Mouse (Mus musculus) mesoderm, embryonic 11.5 days (tissue): ENCODE measurements at regions not wholly inside any gene's neighbourhood (a gene's known extent, or its start where the extent isn't known, plus 50 kb on each side); places are given as distances from the start of the nearest gene placed in this dataset.

Experiments used
- DNase-seq: peaks from one replicate; pipeline ENCODE4 v3.0.0-alpha.2; 2012; ENCODE audit warnings: low read depth, low spot score

DNA sequence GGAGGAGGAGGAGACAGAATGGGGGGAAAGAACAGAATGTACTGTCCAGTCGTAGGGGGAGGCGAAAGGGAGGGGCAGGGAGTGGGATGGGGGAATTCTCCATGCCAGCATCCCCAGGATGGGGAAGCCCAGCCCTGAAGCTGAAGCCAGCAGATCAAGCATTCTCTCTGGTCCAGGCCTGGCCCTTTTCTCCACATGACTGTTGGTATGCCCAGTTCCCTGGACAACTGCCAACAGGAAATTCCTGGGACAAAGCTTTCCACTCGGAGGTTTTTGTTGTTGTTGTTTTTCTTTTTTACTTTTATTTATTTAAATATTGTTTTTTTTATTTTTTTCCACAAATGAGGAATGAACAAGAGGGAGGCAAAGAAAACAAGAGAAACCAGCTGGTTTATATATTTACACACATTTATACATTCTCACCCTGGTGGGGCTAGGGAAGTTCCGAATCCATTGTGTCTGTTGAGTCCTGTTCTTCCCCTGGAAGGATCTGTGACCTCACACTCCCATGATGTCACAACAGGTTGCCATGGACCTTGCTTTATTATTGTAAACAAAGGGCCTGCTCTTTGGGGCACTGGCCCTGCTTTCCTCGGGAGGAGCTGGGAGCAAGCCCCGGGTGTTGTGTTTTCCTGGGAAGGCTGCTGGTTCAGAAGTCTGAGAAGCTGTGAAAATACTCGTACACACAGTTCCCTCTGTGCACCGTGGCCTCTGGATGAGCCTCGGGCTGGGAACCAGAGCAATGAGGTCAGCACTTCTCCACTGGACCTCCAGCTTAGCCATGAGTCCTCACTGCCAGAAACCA, 135.5 kb upstream of the Med13l start:
- DNase-seq, result peak; percentile 75

GRCm38 (mm10) chr5:118426673-118427072, 133.8 kb upstream of the Med13l start:
- no peak for DNase-seq

- no peak for DNase-seq
Observed at GRCm38 (mm10) chr5:118428323-118429095, 132.0 kb upstream of the Med13l start.

DNA sequence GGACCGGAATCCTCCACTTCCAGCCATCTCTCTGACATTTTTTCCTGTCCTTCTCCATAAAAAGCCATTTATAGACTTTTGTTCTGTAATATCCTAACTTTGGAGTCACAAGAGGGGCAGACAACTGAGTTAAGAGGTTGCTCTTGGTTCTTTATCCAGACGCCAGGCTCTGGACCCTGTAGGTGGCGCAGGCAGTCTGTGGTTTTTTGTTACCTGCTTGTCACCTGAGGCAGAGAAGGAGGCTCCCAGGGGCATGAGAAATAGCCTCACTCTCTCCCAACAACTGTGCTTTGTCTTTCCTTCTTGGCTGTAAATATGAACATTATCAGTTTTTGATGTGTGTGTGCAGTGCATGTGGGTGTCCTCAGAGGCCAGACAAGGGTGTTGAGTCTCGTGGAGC, 126.9 kb upstream of the Med13l start:
- DNase-seq, result no peak

GRCm38 (mm10) chr5:118434718-118435555, 125.5 kb upstream of the Med13l start:
- peak; percentile 26 for DNase-seq

DNA sequence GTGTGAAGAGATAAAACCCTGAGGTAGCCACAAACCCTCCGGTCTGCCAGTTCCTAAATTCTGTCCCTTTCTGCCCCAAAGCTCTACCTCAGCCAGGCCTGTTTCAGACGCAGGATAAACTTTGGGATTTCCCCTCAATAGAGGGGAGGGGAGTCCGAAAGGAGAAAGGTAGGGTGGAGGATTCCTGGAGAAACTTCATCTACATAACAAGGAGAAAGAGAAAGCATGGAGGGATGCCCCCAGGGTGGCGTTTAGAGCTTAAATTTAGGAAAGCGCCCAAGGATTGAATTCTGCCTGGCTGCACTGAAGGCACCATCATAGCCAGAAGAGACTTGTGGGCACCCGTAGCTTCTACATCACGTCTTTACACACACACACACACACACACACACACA, 124.9 kb upstream of the Med13l start:
- DNase-seq, result no peak

DNA sequence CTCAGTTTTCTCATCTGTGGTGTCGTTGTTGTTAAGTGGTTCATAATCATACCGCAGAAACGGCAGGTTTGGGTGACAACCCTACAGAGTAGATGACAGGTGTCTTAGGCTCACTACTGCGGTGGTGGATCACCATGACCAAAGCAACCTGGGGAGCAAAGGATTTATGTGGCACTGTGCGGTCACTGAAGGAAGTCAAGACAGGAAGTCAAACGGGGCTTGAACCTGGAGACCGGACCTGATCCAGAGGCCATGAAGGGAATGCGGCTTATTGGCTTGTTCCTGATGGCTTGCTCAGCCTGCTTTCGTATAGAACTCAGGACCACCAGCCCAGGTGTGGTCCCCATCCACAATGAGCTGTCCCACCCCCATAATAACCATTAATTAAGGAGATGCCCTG, 124.4 kb upstream of the Med13l start:
- DNase-seq, result no peak

GRCm38 (mm10) chr5:118436474-118437306, 123.8 kb upstream of the Med13l start:
- DNase-seq, result no peak

DNA sequence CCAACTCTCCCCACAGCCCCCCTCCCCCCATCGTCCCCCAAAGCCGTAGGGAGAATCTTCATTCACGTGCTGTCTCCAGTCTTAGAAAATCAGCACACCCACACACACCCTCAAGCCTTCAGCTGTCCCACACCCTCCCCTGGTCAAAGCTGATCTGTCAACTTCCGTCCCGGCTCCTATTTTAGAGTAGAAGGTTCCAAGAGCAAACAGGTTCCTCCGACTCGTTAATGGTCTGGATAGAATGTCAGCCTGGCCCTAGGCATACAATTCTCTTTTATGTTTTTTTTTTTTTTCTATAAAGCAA, 123.2 kb upstream of the Med13l start:
- DNase-seq, result no peak

DNA sequence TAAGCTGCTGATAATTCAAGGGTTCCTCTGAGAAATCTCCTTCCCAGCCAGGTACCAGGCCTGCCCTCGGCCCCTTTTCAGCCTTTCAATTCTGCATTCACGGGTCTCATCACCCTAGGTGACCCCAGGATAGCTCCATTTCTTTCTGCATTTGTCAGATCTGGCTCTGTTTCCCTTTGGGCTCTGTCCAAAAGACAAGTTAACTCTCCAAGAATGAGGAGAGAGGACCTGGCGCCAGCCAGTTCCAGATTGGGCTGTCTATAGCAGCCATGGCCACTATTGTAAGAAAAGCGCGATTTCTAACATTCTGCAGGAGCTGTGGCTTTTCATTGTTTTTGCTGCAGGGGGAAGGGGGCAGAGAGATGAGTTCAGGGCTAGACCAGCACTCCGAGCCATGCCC, 122.5 kb upstream of the Med13l start:
- no peak for DNase-seq

DNA sequence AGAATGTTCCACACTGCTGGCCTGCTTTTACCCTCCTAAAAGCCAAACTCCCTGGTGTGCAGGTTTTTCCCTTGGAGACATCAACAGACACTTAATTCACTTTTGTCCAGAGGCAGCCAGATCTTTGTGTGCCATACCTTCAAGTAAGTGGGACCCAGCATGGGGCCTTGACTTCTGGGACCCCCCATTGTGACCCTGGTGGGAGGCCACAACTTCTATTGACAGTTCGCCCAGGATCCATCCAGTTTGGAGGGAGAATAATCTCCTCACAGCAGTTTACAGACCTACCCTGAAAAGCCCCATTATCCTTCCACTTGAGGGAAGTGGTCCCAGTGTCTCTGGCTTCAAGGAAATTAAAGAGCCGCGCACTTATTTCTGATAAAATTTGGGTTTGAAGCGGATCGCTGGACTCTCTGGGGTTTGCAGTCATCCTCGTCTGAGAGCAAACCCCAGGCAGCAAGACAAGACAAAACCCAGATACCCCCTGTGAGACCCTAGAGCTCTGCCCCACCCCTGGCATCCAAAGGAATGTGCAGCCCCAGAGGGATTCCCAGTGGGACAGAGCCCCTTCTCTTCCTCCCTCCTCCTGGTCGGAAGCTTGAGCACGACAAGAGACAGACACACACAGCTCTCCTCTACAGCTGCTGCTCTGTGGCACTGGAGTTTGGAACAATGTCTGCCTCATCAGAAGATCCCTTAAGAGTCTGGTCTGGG, 115.8 kb upstream of the Med13l start:
- DNase-seq, result peak; percentile 47

DNA sequence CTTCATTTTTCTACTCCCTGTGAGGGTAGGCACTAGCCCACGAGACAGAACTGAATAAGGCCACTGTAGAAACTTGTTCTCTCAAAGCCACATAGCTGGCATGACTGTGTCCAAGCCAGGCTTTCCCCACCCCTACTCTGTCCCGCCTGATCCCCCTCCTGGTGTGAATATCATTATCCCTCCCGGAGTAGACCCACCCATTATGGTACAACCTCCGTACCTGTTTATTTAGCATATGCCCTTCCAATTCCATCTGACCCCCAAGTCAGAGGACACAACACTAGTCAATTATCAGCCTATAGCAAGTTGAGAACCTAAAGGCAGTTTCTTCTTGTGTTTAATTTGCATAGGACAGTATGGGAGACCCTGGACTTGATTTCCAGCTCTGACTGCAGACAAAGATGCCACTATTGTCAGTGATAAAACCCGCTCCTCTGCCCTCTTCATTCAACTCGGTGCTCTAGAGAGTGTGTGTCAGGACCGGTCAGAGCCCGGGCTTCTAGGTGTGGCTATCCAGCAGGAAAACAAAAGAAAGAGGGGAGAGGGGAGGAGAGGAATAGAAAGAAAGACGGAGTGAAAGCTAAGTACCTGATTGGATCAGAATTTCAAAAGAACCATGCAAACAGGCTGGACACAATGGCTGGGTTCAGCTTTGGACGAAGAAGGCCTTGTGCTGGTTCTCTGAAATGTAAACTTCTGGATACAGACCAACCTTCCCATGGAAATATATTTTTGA, 115.1 kb upstream of the Med13l start:
- DNase-seq, result no peak

GRCm38 (mm10) chr5:118445988-118446280, 114.5 kb upstream of the Med13l start:
- DNase-seq, result no peak

GRCm38 (mm10) chr5:118446878-118447277, 113.6 kb upstream of the Med13l start:
- no peak for DNase-seq

DNA sequence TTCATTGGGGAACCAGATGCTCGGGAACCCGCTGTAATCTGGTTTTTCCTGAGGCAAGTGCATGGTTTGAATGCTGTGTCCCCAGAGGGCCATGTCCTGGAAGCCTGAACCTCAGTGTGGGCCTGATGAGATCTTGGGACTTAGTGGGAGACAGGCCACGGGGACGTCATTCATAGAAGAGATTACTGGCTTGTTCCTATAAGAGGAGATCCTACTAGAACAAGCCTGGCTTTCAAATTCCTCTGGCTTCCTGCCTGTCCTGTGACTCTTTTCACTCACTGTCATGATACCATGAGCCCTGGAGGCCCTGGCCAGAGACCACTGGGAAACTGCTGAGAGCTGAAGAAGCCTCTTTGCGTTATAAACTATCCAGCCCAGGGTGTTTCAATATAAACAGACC, 113.1 kb upstream of the Med13l start:
- no peak for DNase-seq

- no peak for DNase-seq
Observed at GRCm38 (mm10) chr5:118448884-118449515, 111.5 kb upstream of the Med13l start.

- no peak for DNase-seq
Observed at GRCm38 (mm10) chr5:118449893-118450292, 110.6 kb upstream of the Med13l start.

DNA sequence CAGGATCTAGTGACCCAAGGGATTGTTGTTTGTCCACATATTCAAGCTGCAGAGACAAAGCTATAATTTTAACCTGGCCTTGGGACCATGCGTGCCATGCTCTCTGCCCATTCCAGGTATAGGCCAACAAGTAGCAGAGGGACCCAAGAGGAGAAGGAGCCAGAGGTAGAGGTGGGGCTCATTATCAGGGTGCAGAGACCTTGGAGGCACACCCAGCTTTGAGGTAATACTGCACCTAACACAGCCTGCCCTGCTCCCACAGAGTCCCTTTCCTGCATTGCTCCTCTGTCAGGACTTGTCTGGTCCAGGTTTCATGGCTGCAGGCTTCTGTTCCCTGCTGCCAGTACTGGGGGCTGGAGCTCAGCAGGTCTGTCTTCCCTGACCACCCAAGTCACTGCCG, 108.4 kb upstream of the Med13l start:
- DNase-seq, result no peak

DNA sequence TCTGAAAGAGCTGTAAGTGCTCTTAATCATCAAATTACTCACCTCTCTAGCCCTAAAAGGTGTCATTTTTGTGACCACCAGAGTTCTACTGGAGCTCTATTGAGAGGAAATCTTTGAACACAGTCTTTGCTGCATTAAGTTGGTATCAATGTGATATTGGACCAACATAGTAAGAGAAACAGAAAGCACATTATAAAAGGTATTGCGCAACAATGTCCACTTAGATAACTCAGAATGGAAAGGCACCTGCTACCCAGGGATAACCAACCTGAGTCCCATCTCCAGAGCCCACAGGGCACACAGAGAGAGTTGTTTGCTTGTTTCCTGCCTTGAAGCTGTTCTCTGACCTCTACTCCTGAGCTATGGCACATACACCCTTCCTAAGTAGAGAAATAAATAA, 106.4 kb upstream of the Med13l start:
- DNase-seq, result no peak
